Mouse (Mus musculus): Measurements from ENCODE around the gene Efcab6. TPM values are rescaled to one million over a fixed set of nuclear protein-coding genes. Genes with fewer than 3 reads are reported as not detected.
"Not testable (repeated sequence)": the region's sequence is repeated elsewhere in the genome, so short reads cannot be mapped to it uniquely, and the experiment has no call there.

Efcab6 gene
- 1 to 10 TPM; 5.0 to 8.1 TPM for total RNA-seq (2021)
- long read RNA-seq, experiment 1, partial matches to known transcripts, result 3 of 7 reads
- long read RNA-seq, experiment 1, other reads (novel, unspliced or antisense), result 4 of 7 reads
- long read RNA-seq, experiment 2, partial matches to known transcripts, result 3 of 11 reads
- long read RNA-seq, experiment 2, other reads (novel, unspliced or antisense), result 8 of 11 reads

- no peak for DNase-seq (ENCODE audit: low spot score in 2 of 2)
Measured at GRCm38 (mm10) chr15:84065140-84065539, at the start of gene Efcab6. Gene Efcab6 (minus strand): TSS chr15:84065379.

GRCm38 (mm10) chr15:84113873-84114272 is 48.7 kb upstream of the Efcab6 start:
- no peak for DNase-seq (ENCODE audit: low spot score in 2 of 2)

- no peak for DNase-seq (ENCODE audit: low spot score in 2 of 2)
Measured at GRCm38 (mm10) chr15:84108899-84109298, 43.7 kb upstream of the Efcab6 start.

GRCm38 (mm10) chr15:84105924-84106500 is 40.8 kb upstream of the Efcab6 start:
- DNase-seq (ENCODE audit: low spot score in 2 of 2), result no peak

- no peak for DNase-seq (ENCODE audit: low spot score in 2 of 2)
Measured at GRCm38 (mm10) chr15:84105105-84105923, 40.1 kb upstream of the Efcab6 start, which contains the start of gene Sult4a1. Gene Sult4a1 (minus strand): TSS chr15:84105754.

GRCm38 (mm10) chr15:84104626-84105025 is 39.4 kb upstream of the Efcab6 start:
- DNase-seq (ENCODE audit: low spot score in 2 of 2), result no peak

- not testable (repeated sequence) for DNase-seq (ENCODE audit: low spot score in 2 of 2)
Measured at GRCm38 (mm10) chr15:84097536-84097935, 32.4 kb upstream of the Efcab6 start.

GRCm38 (mm10) chr15:84096051-84096450 is 30.9 kb upstream of the Efcab6 start:
- DNase-seq (ENCODE audit: low spot score in 2 of 2), result peak in 1 of 2 experiments; percentile 31

- DNase-seq (ENCODE audit: low spot score in 2 of 2), result no peak
Measured at GRCm38 (mm10) chr15:84094921-84095320, 29.7 kb upstream of the Efcab6 start.

- no peak for DNase-seq (ENCODE audit: low spot score in 2 of 2)
Measured at GRCm38 (mm10) chr15:84086775-84087174, 21.6 kb upstream of the Efcab6 start.

- DNase-seq (ENCODE audit: low spot score in 2 of 2), result no peak
Measured at GRCm38 (mm10) chr15:84086364-84086763, 21.2 kb upstream of the Efcab6 start.

GRCm38 (mm10) chr15:84080069-84080468 is 14.9 kb upstream of the Efcab6 start:
- no peak for DNase-seq (ENCODE audit: low spot score in 2 of 2)

GRCm38 (mm10) chr15:84079519-84079918 is 14.3 kb upstream of the Efcab6 start:
- DNase-seq (ENCODE audit: low spot score in 2 of 2), result no peak

GRCm38 (mm10) chr15:84078667-84079066 is 13.5 kb upstream of the Efcab6 start:
- no peak for DNase-seq (ENCODE audit: low spot score in 2 of 2)

- DNase-seq (ENCODE audit: low spot score in 2 of 2), result no peak
Measured at GRCm38 (mm10) chr15:84077151-84077550, 12.0 kb upstream of the Efcab6 start.

- DNase-seq (ENCODE audit: low spot score in 2 of 2), result no peak
Measured at GRCm38 (mm10) chr15:84074705-84075185, 9.6 kb upstream of the Efcab6 start.

GRCm38 (mm10) chr15:84073911-84074704 is 8.9 kb upstream of the Efcab6 start:
- DNase-seq (ENCODE audit: low spot score in 2 of 2), result peak; percentile 39 to 47

GRCm38 (mm10) chr15:84073058-84073457 is 7.9 kb upstream of the Efcab6 start:
- no peak for DNase-seq (ENCODE audit: low spot score in 2 of 2)

GRCm38 (mm10) chr15:84072226-84072625 is 7.0 kb upstream of the Efcab6 start:
- peak; percentile 52 to 76 for DNase-seq (ENCODE audit: low spot score in 2 of 2)

- DNase-seq (ENCODE audit: low spot score in 2 of 2), result no peak
Measured at GRCm38 (mm10) chr15:84070116-84070676, 5.0 kb upstream of the Efcab6 start.

All from gastrocnemius, postnatal 4 days (tissue).